Comparison of ENCODE assay signal across 8 mouse cellular contexts in the genomic region with DNA sequence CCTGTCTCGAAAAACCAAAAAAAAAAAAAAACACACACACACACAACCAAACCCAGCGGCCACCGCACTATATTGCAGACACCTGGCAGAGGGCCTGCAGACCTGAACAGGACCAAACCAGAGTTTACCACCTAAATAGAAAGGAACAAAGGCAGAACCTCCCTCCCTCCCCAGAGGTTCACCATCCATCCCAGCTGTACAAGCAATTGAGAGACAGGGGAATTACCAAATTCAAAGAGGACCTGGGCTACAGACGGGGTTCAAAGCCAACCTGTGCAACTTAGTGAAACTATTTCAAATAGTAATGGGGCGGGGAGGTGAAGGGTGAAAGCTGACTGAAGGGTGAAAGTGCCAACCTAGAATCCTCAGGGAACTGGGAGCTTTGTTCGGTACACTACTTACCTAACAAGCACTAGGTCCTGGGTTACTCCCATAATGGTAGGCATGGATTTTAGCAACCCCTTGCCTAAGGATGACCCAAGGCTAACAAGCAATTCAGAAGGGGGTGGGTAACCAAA. TPM values are rescaled to one million over a fixed set of nuclear protein-coding genes. Genes with fewer than 3 reads are reported as not detected.
DNase-seq lines count a peak whose midpoint lies in the region; ATAC-seq and TF ChIP-seq lines count a peak whose summit lies in the region.

No protein-coding gene starts in this region.

- H3K4me1 ChIP-seq in E14TG2a.4 (replicated peaks; ENCODE audit: low read depth, low read length): peaks cover 72% of the 10 kb centered on the region
- no peaks in the 10 kb centered on the region; the same call in 1 of the 2 replicates for H3K4me1 ChIP-seq in hindbrain, embryonic 11.5 days (replicated peaks; ENCODE audit: control insufficient read depth, insufficient read depth, low read length)
- H3K4me1 ChIP-seq in liver, embryonic 13.5 days (replicated peaks): peaks cover 49% of the 10 kb centered on the region

- peak overlapping the region; percentile 97 for H3K4me3 ChIP-seq in E14TG2a.4 (replicated peaks; ENCODE audit: low read length)
- peak overlapping the region; percentile 94; the same call in 1 of the 2 replicates for H3K4me3 ChIP-seq in hindbrain, embryonic 11.5 days (ENCODE audit: low read depth, low read length)
- peak overlapping the region; percentile 91 for H3K4me3 ChIP-seq in liver, embryonic 13.5 days (replicated peaks)

- H3K4me2 ChIP-seq in hindbrain, embryonic 11.5 days (replicated peaks; ENCODE audit: low read depth, low read length): peak overlapping the region; percentile 68
- H3K4me2 ChIP-seq in liver, embryonic 13.5 days: peak overlapping the region; percentile 94

- peak; percentile 45 for DNase-seq in cerebellum, adult 11-12 months
- DNase-seq in cerebellum, adult 9-10 months: no peak
- DNase-seq in hindbrain, embryonic 11.5 days (ENCODE audit: low spot score): no peak
- DNase-seq in liver, embryonic 13.5 days: no peak
- DNase-seq in gastrocnemius, adult 18-20 months (ENCODE audit: low spot score): no peak
- no peak for DNase-seq in embryo, embryonic 10 days (ENCODE audit: low spot score)
- no peak for DNase-seq in cerebellum, adult 18-20 months

- WGBS in hindbrain, embryonic 11.5 days: 82% methylated on average over 6 of the region's 6 CpGs
- 83% methylated on average over 6 of the region's 6 CpGs for WGBS in liver, embryonic 13.5 days (ENCODE audit: insufficient replicate concordance)

- no peak for TF ChIP-seq CTCF in E14TG2a.4 (conservative IDR thresholded peaks at IDR 0.05; ENCODE audit: low read length)

- peaks cover 46% of the 10 kb centered on the region for H3K36me3 ChIP-seq in E14TG2a.4 (ENCODE audit: insufficient read depth, low read length)
- peaks cover 8% of the 10 kb centered on the region; the same call in 1 of the 2 replicates for H3K36me3 ChIP-seq in hindbrain, embryonic 11.5 days (ENCODE audit: control insufficient read depth, insufficient read depth, low read length)
- peaks cover 42% of the 10 kb centered on the region for H3K36me3 ChIP-seq in liver, embryonic 13.5 days

- peak overlapping the region; percentile 99; the same call in 1 of the 2 replicates for H3K27ac ChIP-seq in hindbrain, embryonic 11.5 days (ENCODE audit: low read depth, low read length)
- peak overlapping the region; percentile 95; the same call in 1 of the 2 replicates for H3K27ac ChIP-seq in liver, embryonic 13.5 days

- H3K27me3 ChIP-seq in E14TG2a.4 (ENCODE audit: insufficient read depth, low read length): no peaks in the 10 kb centered on the region
- H3K27me3 ChIP-seq in hindbrain, embryonic 11.5 days (ENCODE audit: control insufficient read depth, insufficient read depth, low read length): no peaks in the 10 kb centered on the region
- H3K27me3 ChIP-seq in liver, embryonic 13.5 days: no peaks in the 10 kb centered on the region

- no peak overlapping the region for H3K9ac ChIP-seq in hindbrain, embryonic 11.5 days (ENCODE audit: low read depth, low read length)
- H3K9ac ChIP-seq in liver, embryonic 13.5 days: peak overlapping the region; percentile 50

- no peaks in the 10 kb centered on the region for H3K9me3 ChIP-seq in E14TG2a.4 (ENCODE audit: low read length)
- H3K9me3 ChIP-seq in hindbrain, embryonic 11.5 days (ENCODE audit: control insufficient read depth, low read length): no peaks in the 10 kb centered on the region
- H3K9me3 ChIP-seq in liver, embryonic 13.5 days (replicated peaks): no peaks in the 10 kb centered on the region

- ATAC-seq in hindbrain, embryonic 11.5 days (ENCODE audit: low FRiP score): no peak
- no peak for ATAC-seq in liver, embryonic 13.5 days (ENCODE audit: low read depth)

RNA-seq across cellular contexts. Expression of a gene that starts 2.6 kb away (rescaled TPM):
- polyA plus RNA-seq in hindbrain, embryonic 11.5 days (2014; fragmentation: Nextera tagmentation; extraction: Ambion mirVana): 178 and 181 TPM in 2 replicates
- 39.1 and 52.5 TPM in 2 replicates for polyA plus RNA-seq in liver, embryonic 13.5 days (2015; fragmentation: Nextera tagmentation; extraction: Ambion mirVana)
- 100 to 1,000 TPM; 102 to 112 TPM for total RNA-seq in gastrocnemius, adult 18-20 months (2021)
